Mouse (Mus musculus) bone marrow, adult 2 months (tissue): ENCODE measurements around the gene Zic1. TPM values are rescaled to one million over a fixed set of nuclear protein-coding genes. Genes with fewer than 3 reads are reported as not detected.

Source experiments
- H3K27ac ChIP-seq: fragments of 200-500 bp; 2 replicates; pipeline ENCODE4 v1.5.1; 2012; ENCODE audit warnings: low read depth, mild to moderate bottlenecking, control low read depth, inconsistent platforms, low read length; ENCODE audit not compliant: control insufficient read depth, poor library complexity, insufficient read depth
- H3K4me1 ChIP-seq: fragments of 200-500 bp; 2 replicates; pipeline ENCODE4 v1.6.1; 2011; ENCODE audit warnings: low read length; ENCODE audit not compliant: control insufficient read depth, insufficient read depth
- H3K4me3 ChIP-seq: fragments of 200-500 bp; replicated peaks from 2 replicates; pipeline ENCODE3; 2011; ENCODE audit warnings: mild to moderate bottlenecking, low read depth, low read length, control low read depth; ENCODE audit not compliant: control insufficient read depth
- CTCF ChIP-seq: fragments of 200-500 bp; IDR thresholded peaks from 2 replicates; pipeline ENCODE4 v1.5.1; 2011; ENCODE audit warnings: low read length, control low read depth; ENCODE audit not compliant: control insufficient read depth, insufficient read depth
- POLR2A ChIP-seq: fragments of 200-500 bp; IDR thresholded peaks from 2 replicates; pipeline ENCODE4 v1.6.1; 2011; ENCODE audit warnings: low read depth, mild to moderate bottlenecking, control low read depth, low read length, borderline replicate concordance; ENCODE audit not compliant: control insufficient read depth
- WGBS: fragments of 180-500 bp; shearing (Covaris S2); methylation state at CpG from one replicate; pipeline ENCODE4 v1.1.7; 2018; 5-methylcytosine and 5-hydroxymethylcytosine counted together
- polyA plus RNA-seq: library from polyadenylated mRNA; stranded (reverse); fragments of >200 nt; gene quantifications from 2 replicates; pipeline ENCODE4 v1.2.4, GENCODE M21; 2011; ENCODE audit warnings: low replicate concordance; ENCODE audit not compliant: missing spikeins, insufficient read depth, insufficient read length

Gene Zic1
- polyA plus RNA-seq, 1 experiment = not detected

GRCm38 (mm10) chr9:91352786-91353185 lies 12.8 kb downstream of the Zic1 start:
- no peak for TF ChIP-seq CTCF
- no peak for TF ChIP-seq POLR2A
- H3K4me1 ChIP-seq = no peaks in the 10 kb centered on the region
- 6% methylated on average over 15 of the region's 15 CpGs for whole genome bisulfite sequencing
- no peak overlapping the region for H3K27ac ChIP-seq
- no peak overlapping the region for H3K4me3 ChIP-seq

GRCm38 (mm10) chr9:91351961-91352411 lies 13.6 kb downstream of the Zic1 start:
- TF ChIP-seq POLR2A (no peak), CTCF (no peak)
- Histone ChIP-seq H3K4me1 (no peaks in the 10 kb centered on the region), H3K27ac (no peak overlapping the region), H3K4me3 (no peak overlapping the region)
- 8% methylated on average over 13 of the region's 13 CpGs for WGBS

- Histone ChIP-seq H3K4me3 (no peak overlapping the region), H3K4me1 (no peaks in the 10 kb centered on the region), H3K27ac (no peak overlapping the region)
- no peak for TF ChIP-seq POLR2A
- TF ChIP-seq CTCF = no peak
- WGBS = 12% methylated on average over 5 of the region's 5 CpGs
These were observed 14.2 kb downstream of the Zic1 start for GRCm38 (mm10) chr9:91351361-91351760.

GRCm38 (mm10) chr9:91350861-91351291 lies 14.7 kb downstream of the Zic1 start:
- WGBS = 8% methylated on average over 14 of the region's 14 CpGs
- H3K27ac ChIP-seq = no peak overlapping the region
- TF ChIP-seq POLR2A (no peak), CTCF (no peak)
- H3K4me3 ChIP-seq = no peak overlapping the region
- H3K4me1 ChIP-seq = no peaks in the 10 kb centered on the region

- WGBS = 5% methylated on average over 16 of the region's 16 CpGs
- H3K4me3 ChIP-seq = no peak overlapping the region
- TF ChIP-seq POLR2A (no peak), CTCF (no peak)
- H3K27ac ChIP-seq = no peak overlapping the region
- H3K4me1 ChIP-seq = no peaks in the 10 kb centered on the region
These were observed 15.3 kb downstream of the Zic1 start for GRCm38 (mm10) chr9:91350211-91350791.

GRCm38 (mm10) chr9:91348746-91349145 lies 16.9 kb downstream of the Zic1 start:
- no peaks in the 10 kb centered on the region for H3K4me1 ChIP-seq
- TF ChIP-seq POLR2A (no peak), CTCF (no peak)
- H3K27ac ChIP-seq = no peak overlapping the region
- H3K4me3 ChIP-seq = no peak overlapping the region
- 31% methylated on average over 1 of the region's 1 CpGs for WGBS

GRCm38 (mm10) chr9:91347591-91347990 lies 18.0 kb downstream of the Zic1 start:
- Histone ChIP-seq H3K4me1 (no peaks in the 10 kb centered on the region), H3K4me3 (no peak overlapping the region), H3K27ac (no peak overlapping the region)
- 53% methylated on average over 2 of the region's 2 CpGs for WGBS
- TF ChIP-seq CTCF = no peak
- TF ChIP-seq POLR2A = no peak

Other genes with a start within 250 kb of the Zic1 start
- gene Zic4, start 3.4 kb downstream of the Zic1 start, polyA plus RNA-seq = not detected in 2 replicates